Mouse (Mus musculus) forebrain, postnatal 0 days (tissue): ENCODE data around the gene Pip5k1c. TPM values are rescaled to one million over a fixed set of nuclear protein-coding genes. Genes with fewer than 3 reads are reported as not detected.
A peak's percentile ranks its signal among the peaks of the same experiment; 100 is the strongest.

Source experiments
- ATAC-seq: fragments of 200-750 bp; cut with Nextera tagmentation; 2 replicates; pipeline ENCODE4 v1.8.0; 2017; ENCODE audit warnings: mild to moderate bottlenecking, moderate library complexity
- DNase-seq: peaks from one replicate; pipeline ENCODE4 v3.0.0-alpha.2; 2015
- H3K27ac ChIP-seq: fragments of 300-500 bp; sonication (generic); 2 replicates; pipeline ENCODE4 v1.5.1; 2014; ENCODE audit warnings: low read depth, mild to moderate bottlenecking, antibody characterized with exemption, low read length, moderate library complexity, mixed read lengths
- H3K27me3 ChIP-seq: fragments of 300-500 bp; sonication (generic); 2 replicates; pipeline ENCODE4 v1.6.1; 2014; ENCODE audit warnings: mild to moderate bottlenecking, low read length, mixed read lengths; ENCODE audit not compliant: insufficient read depth
- H3K36me3 ChIP-seq: fragments of 300-500 bp; sonication (generic); 2 replicates; pipeline ENCODE4 v1.6.1; 2014; ENCODE audit warnings: mild to moderate bottlenecking, moderate library complexity; ENCODE audit not compliant: insufficient read depth
- H3K4me1 ChIP-seq: fragments of 300-500 bp; sonication (generic); 2 replicates; pipeline ENCODE4 v1.6.1; 2014; ENCODE audit warnings: antibody characterized with exemption; ENCODE audit not compliant: insufficient read depth
- H3K4me2 ChIP-seq: fragments of 300-500 bp; sonication (generic); 2 replicates; pipeline ENCODE4 v1.6.1; 2014; ENCODE audit warnings: low read depth, mild to moderate bottlenecking, moderate library complexity
- H3K4me3 ChIP-seq: fragments of 300-500 bp; sonication (generic); 2 replicates; pipeline ENCODE4 v1.5.1; 2014; ENCODE audit warnings: low read depth, low read length, mixed read lengths
- H3K9ac ChIP-seq: fragments of 300-500 bp; sonication (generic); 2 replicates; pipeline ENCODE4 v1.6.1; 2014; ENCODE audit warnings: mild to moderate bottlenecking
- H3K9me3 ChIP-seq: fragments of 300-500 bp; sonication (generic); 2 replicates; pipeline ENCODE4 v1.6.1; 2016; ENCODE audit warnings: low read length
- CTCF ChIP-seq: sonication (generic); IDR thresholded peaks from 2 replicates; pipeline ENCODE4 v1.5.1; 2016; ENCODE audit warnings: antibody characterized with exemption, control low read depth, low read depth
- WGBS: fragments of 180-500 bp; shearing (Covaris S2); extraction: QIAGEN DNeasy Blood & Tissue Kit; methylation state at CpG from one replicate; pipeline ENCODE4 v1.1.7; 2014; 5-methylcytosine and 5-hydroxymethylcytosine counted together
- polyA plus RNA-seq: library from polyadenylated mRNA; unstranded; fragments of >200 nt; fragmentation: Nextera tagmentation; extraction: Ambion mirVana; gene quantifications from 2 replicates; pipeline ENCODE4 v1.2.1, GENCODE M21; 2015
- total RNA-seq: library from RNA; depleted of rRNA; stranded (reverse); fragments of >200 nt; gene quantifications from 2 replicates; pipeline ENCODE4 v1.2.3, GENCODE M21; 2014

The Pip5k1c gene
- total and polyA plus RNA-seq, 2 experiments from 2014 or later: 130 to 229 TPM

DNA sequence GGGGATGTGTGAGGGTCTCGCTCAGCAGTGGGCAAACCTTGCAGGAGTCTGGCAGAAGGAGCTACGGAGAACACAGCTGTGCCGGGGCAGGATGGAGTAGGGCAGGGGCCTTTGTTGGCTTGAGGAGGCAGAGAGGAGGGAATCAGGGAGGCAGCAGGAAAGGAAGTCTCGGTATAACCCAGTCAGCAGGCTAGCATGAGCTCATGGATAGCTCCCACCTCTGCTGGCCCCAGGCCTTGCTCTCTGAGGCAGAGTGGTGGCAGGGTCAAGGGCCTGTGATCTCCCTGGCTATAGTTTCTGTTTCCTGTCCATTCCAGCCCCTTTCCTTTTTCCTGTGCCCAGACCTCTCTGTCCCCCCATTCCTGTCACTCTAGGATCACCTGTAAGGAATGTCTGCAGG is 9.5 kb downstream of the Pip5k1c start:
- H3K27me3 ChIP-seq: no peaks in the 10 kb centered on the region
- H3K4me2 ChIP-seq: no peak overlapping the region
- no peaks in the 10 kb centered on the region for H3K9me3 ChIP-seq
- H3K4me1 ChIP-seq: no peaks in the 10 kb centered on the region; the same call in 1 of the 2 replicates
- DNase-seq (no peak), ATAC-seq (no peak)
- 50% methylated on average over 4 of the region's 4 CpGs for WGBS
- H3K27ac ChIP-seq: peak overlapping the region; percentile 66
- no peak for TF ChIP-seq CTCF
- H3K36me3 ChIP-seq: peaks cover 22% of the 10 kb centered on the region
- no peak overlapping the region for H3K4me3 ChIP-seq
- H3K9ac ChIP-seq: peak overlapping the region; percentile 10; the same call in 1 of the 2 replicates

DNA sequence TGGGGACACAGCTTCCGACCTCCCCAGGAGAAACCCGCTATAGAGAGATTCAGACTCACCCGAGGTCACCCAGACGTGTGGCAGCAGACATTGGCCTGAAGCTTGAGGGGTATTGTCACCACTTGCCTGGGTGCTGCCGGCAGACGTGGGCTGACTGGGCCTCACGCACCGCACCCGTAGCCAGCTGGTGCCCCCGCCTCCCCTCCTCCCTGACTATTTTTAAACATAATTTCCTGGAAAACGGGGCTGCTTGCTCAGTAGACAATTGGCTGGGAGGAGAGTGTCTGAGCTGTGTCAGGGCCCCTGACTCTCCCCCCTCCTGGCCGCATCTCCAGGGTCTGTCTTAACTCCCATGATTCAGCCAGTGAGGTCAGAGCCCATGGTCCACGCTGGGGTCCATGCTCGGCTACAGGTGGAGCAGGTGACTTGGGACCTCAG is 10.0 kb downstream of the Pip5k1c start:
- H3K4me3 ChIP-seq: no peak overlapping the region
- ATAC-seq: peak; percentile 36
- peaks cover 28% of the 10 kb centered on the region for H3K36me3 ChIP-seq
- no peaks in the 10 kb centered on the region for H3K27me3 ChIP-seq
- TF ChIP-seq CTCF: no peak
- H3K9ac ChIP-seq: no peak overlapping the region
- DNase-seq: no peak
- no peaks in the 10 kb centered on the region; the same call in 1 of the 2 replicates for H3K4me1 ChIP-seq
- peak overlapping the region; percentile 67 for H3K27ac ChIP-seq
- no peaks in the 10 kb centered on the region for H3K9me3 ChIP-seq
- peak overlapping the region; percentile 10; the same call in 1 of the 2 replicates for H3K4me2 ChIP-seq
- 55% methylated on average over 14 of the region's 14 CpGs for WGBS

DNA sequence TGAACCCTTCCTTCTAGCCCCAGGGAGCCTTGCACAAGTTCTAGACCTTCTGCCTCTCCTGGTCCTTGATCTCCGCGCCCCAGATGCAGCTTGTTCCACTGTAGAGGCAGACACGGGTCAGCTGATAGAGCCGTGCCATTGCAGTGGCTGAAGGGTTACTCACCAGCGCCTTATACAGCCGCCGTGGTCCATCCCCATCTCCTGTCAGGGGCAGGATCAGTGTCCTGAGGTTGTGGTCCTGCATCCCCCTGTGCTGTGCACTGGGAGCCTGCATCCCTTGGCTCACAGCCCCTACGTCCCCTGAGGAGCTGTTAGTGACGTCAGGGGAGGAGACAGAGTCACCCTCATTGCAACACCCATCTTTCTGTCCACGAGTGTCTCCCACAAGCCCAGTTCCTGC is 10.5 kb downstream of the Pip5k1c start:
- Histone ChIP-seq H3K4me1 (no peaks in the 10 kb centered on the region; the same call in 1 of the 2 replicates), H3K4me2 (peak overlapping the region; percentile 10; the same call in 1 of the 2 replicates), H3K9me3 (no peaks in the 10 kb centered on the region), H3K9ac (peak overlapping the region; percentile 14; the same call in 1 of the 2 replicates), H3K27me3 (no peaks in the 10 kb centered on the region), H3K27ac (peak overlapping the region; percentile 67), H3K36me3 (peaks cover 32% of the 10 kb centered on the region), H3K4me3 (no peak overlapping the region)
- no peak for DNase-seq
- ATAC-seq: no peak
- no peak for TF ChIP-seq CTCF
- 78% methylated on average over 10 of the region's 10 CpGs for WGBS

DNA sequence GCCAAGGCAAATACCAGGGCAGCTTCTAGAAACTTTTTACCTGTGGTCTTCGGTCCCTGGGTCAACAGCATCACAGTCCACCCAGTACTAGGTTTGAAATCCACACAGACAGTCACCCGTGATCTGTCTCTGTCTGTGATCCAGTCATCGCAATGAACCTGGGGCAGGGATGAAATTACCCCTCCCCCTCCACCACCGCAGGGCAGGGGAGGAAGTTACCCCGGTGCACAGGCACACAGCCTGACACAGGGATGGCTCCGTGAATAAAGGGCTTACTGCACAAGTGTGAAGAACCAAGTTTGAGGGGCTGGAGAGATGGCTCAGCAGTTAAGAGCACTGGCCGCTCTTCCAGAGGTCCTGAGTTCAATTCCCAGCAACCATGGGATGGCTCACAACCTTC is 11.0 kb downstream of the Pip5k1c start:
- DNase-seq: no peak
- no peaks in the 10 kb centered on the region for H3K27me3 ChIP-seq

DNA sequence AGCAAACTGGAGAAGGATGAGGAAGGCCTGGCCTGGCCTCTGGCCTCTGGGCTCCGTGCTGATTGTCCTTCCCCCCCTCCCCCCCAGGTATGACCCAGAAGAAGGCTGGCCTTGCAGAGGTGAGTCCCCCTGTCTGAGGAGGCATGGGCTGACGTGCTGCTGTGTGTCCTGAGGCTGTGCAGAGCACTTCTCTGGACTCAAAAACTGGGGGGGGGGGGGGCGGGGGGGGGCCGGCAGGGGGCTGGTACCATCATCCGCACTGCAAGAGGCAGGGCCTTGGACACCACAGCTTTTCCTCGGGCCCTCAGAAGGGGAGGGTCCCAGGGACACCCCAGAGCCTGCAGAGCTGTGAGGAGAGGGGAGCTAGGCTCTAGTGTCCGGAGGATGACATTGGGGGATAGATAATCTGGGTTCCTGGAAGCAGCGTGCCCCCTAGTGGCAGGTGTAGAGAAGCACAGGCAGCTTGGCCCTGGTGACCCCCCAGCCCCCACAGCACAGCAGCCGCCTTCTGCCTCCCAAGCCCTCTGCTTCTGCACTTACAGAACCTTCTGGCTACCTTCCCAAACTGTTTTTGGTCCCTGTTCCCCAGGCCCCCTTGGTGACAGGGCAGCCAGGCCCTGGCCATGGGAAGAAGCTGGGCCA is 12.0 kb downstream of the Pip5k1c start:
- no peak overlapping the region for H3K9ac ChIP-seq
- peak; percentile 74 for TF ChIP-seq CTCF
- H3K27ac ChIP-seq: no peak overlapping the region
- H3K27me3 ChIP-seq: no peaks in the 10 kb centered on the region
- H3K4me2 ChIP-seq: no peak overlapping the region
- no peaks in the 10 kb centered on the region for H3K9me3 ChIP-seq
- H3K36me3 ChIP-seq: peaks cover 46% of the 10 kb centered on the region
- no peak for DNase-seq
- ATAC-seq: peak; percentile 28; the same call in 1 of the 2 replicates
- 29% methylated on average over 7 of the region's 9 CpGs for WGBS
- no peaks in the 10 kb centered on the region; the same call in 1 of the 2 replicates for H3K4me1 ChIP-seq
- H3K4me3 ChIP-seq: no peak overlapping the region

More for the DNA sequence above, 11.0 kb downstream of the Pip5k1c start:
- H3K4me1 ChIP-seq: no peaks in the 10 kb centered on the region; the same call in 1 of the 2 replicates
- no peak overlapping the region for H3K27ac ChIP-seq
- no peaks in the 10 kb centered on the region for H3K9me3 ChIP-seq
- no peak overlapping the region for H3K4me2 ChIP-seq
- no peak for TF ChIP-seq CTCF
- peaks cover 37% of the 10 kb centered on the region for H3K36me3 ChIP-seq
- H3K4me3 ChIP-seq: no peak overlapping the region
- no peak for ATAC-seq
- 78% methylated on average over 7 of the region's 7 CpGs for WGBS
- 0 out of 2 replicates have a peak overlapping the region, but pooled peaks have one; percentile 14 for H3K9ac ChIP-seq

DNA sequence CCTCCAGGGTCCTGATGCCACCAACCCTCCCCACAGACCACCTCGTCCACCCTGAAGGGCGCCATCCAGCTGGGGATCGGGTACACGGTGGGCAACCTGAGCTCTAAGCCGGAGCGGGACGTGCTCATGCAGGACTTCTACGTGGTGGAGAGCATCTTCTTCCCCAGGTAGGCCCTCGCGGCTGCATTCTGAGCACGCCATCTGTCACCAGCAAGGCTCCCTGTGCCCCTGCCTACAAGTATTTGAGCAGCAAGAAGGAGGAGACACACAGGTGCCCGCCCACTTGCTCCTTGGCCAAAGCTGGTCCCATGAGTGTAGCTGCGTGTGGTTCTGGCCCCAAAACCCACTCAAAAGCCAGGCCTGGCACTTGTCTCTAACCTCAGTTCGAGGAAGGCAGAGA is 12.9 kb downstream of the Pip5k1c start:
- ATAC-seq (no peak), DNase-seq (no peak)
- 93% methylated on average over 14 of the region's 14 CpGs for WGBS
- H3K36me3 ChIP-seq: peaks cover 56% of the 10 kb centered on the region
- no peak overlapping the region for H3K4me2 ChIP-seq
- H3K9me3 ChIP-seq: no peaks in the 10 kb centered on the region
- H3K27me3 ChIP-seq: no peaks in the 10 kb centered on the region
- no peaks in the 10 kb centered on the region; the same call in 1 of the 2 replicates for H3K4me1 ChIP-seq
- no peak overlapping the region for H3K9ac ChIP-seq
- H3K4me3 ChIP-seq: no peak overlapping the region
- TF ChIP-seq CTCF: no peak
- no peak overlapping the region for H3K27ac ChIP-seq

DNA sequence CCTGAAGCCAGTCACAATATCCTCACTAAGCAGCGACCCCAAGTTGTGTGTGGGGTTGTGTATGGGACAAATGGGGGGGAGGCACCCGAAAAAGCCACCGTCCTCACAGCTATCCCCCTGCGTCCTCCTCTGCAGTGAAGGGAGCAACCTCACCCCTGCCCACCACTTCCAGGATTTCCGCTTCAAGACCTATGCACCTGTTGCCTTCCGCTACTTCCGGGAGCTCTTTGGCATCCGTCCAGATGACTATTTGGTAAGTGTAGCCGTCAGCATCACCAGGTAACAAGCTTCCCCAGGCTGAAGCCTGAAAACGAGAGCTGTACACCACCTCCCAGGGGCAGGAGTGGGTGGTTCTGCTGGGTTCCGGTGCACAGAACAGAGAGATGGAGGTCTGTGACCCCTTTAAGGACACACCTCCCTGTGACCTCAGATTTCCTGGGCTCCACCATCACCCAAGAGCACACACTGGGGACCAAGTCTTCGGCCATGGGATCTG is 13.5 kb downstream of the Pip5k1c start:
- no peak overlapping the region for H3K27ac ChIP-seq
- H3K4me1 ChIP-seq: no peaks in the 10 kb centered on the region; the same call in 1 of the 2 replicates
- DNase-seq (no peak), ATAC-seq (no peak)
- H3K4me2 ChIP-seq: no peak overlapping the region
- no peaks in the 10 kb centered on the region for H3K9me3 ChIP-seq
- WGBS: 92% methylated on average over 12 of the region's 12 CpGs
- no peak overlapping the region for H3K4me3 ChIP-seq
- TF ChIP-seq CTCF: no peak
- no peaks in the 10 kb centered on the region for H3K27me3 ChIP-seq
- H3K9ac ChIP-seq: no peak overlapping the region
- peaks cover 61% of the 10 kb centered on the region for H3K36me3 ChIP-seq
